Mouse (Mus musculus): ENCODE data around the gene Rbfox1. TPM values are rescaled to one million over a fixed set of nuclear protein-coding genes. Genes with fewer than 3 reads are reported as not detected.

Gene Rbfox1
- polyA plus RNA-seq, 1 experiment from 2014 or later, result 3.1 TPM

GRCm38 (mm10) chr16:7175960-7176359, 1290.8 kb downstream of the Rbfox1 start:
- no peak overlapping the region for H3K27ac ChIP-seq (ENCODE audit: low read depth, low read length)
- H3K4me1 ChIP-seq (ENCODE audit: control insufficient read depth, insufficient read depth, low read length), result no peaks in the 10 kb centered on the region
- H3K27me3 ChIP-seq (ENCODE audit: control insufficient read depth, insufficient read depth, low read length), result no peaks in the 10 kb centered on the region
- WGBS (ENCODE audit: insufficient replicate concordance), result 88% methylated on average over 2 of the region's 2 CpGs
- no peaks in the 10 kb centered on the region for H3K36me3 ChIP-seq (ENCODE audit: control insufficient read depth, insufficient read depth, low read length)
- no peak overlapping the region for H3K4me3 ChIP-seq (ENCODE audit: low read depth, low read length)
- ATAC-seq (replicated peaks; ENCODE audit: insufficient number of reproducible peaks, low FRiP score, low TSS enrichment), result no peak
- H3K4me2 ChIP-seq, result no peak overlapping the region
- H3K9me3 ChIP-seq (replicated peaks; ENCODE audit: control insufficient read depth, low read length), result no peaks in the 10 kb centered on the region
- H3K9ac ChIP-seq (ENCODE audit: low read depth, low read length), result no peak overlapping the region

- Histone ChIP-seq H3K9ac (ENCODE audit: low read depth, low read length) (no peak overlapping the region), H3K36me3 (ENCODE audit: control insufficient read depth, insufficient read depth, low read length) (no peaks in the 10 kb centered on the region), H3K4me2 (no peak overlapping the region), H3K4me1 (ENCODE audit: control insufficient read depth, insufficient read depth, low read length) (peaks cover 5% of the 10 kb centered on the region; the same call in 1 of the 2 replicates), H3K4me3 (ENCODE audit: low read depth, low read length) (no peak overlapping the region), H3K9me3 (replicated peaks; ENCODE audit: control insufficient read depth, low read length) (no peaks in the 10 kb centered on the region), H3K27me3 (ENCODE audit: control insufficient read depth, insufficient read depth, low read length) (no peaks in the 10 kb centered on the region), H3K27ac (ENCODE audit: low read depth, low read length) (no peak overlapping the region)
- no peak for ATAC-seq (replicated peaks; ENCODE audit: insufficient number of reproducible peaks, low FRiP score, low TSS enrichment)
- WGBS (ENCODE audit: insufficient replicate concordance), result 21% methylated on average over 2 of the region's 2 CpGs
Observed at GRCm38 (mm10) chr16:7187788-7188187, 1302.6 kb downstream of the Rbfox1 start.

- no peaks in the 10 kb centered on the region for H3K9me3 ChIP-seq (replicated peaks; ENCODE audit: control insufficient read depth, low read length)
- H3K27me3 ChIP-seq (ENCODE audit: control insufficient read depth, insufficient read depth, low read length), result no peaks in the 10 kb centered on the region
- no peak overlapping the region for H3K27ac ChIP-seq (ENCODE audit: low read depth, low read length)
- 71% methylated on average over 5 of the region's 5 CpGs for WGBS (ENCODE audit: insufficient replicate concordance)
- no peak for ATAC-seq (replicated peaks; ENCODE audit: insufficient number of reproducible peaks, low FRiP score, low TSS enrichment)
- H3K9ac ChIP-seq (ENCODE audit: low read depth, low read length), result no peak overlapping the region
- H3K36me3 ChIP-seq (ENCODE audit: control insufficient read depth, insufficient read depth, low read length), result no peaks in the 10 kb centered on the region
- H3K4me2 ChIP-seq, result no peak overlapping the region
- H3K4me1 ChIP-seq (ENCODE audit: control insufficient read depth, insufficient read depth, low read length), result no peaks in the 10 kb centered on the region
- H3K4me3 ChIP-seq (ENCODE audit: low read depth, low read length), result no peak overlapping the region
Observed at GRCm38 (mm10) chr16:7193535-7193934, 1308.4 kb downstream of the Rbfox1 start.

GRCm38 (mm10) chr16:7197953-7198352, 1312.8 kb downstream of the Rbfox1 start:
- Histone ChIP-seq H3K4me3 (ENCODE audit: low read depth, low read length) (no peak overlapping the region), H3K9me3 (replicated peaks; ENCODE audit: control insufficient read depth, low read length) (no peaks in the 10 kb centered on the region), H3K27ac (ENCODE audit: low read depth, low read length) (no peak overlapping the region), H3K4me2 (no peak overlapping the region), H3K4me1 (ENCODE audit: control insufficient read depth, insufficient read depth, low read length) (no peaks in the 10 kb centered on the region), H3K9ac (ENCODE audit: low read depth, low read length) (no peak overlapping the region), H3K36me3 (ENCODE audit: control insufficient read depth, insufficient read depth, low read length) (no peaks in the 10 kb centered on the region), H3K27me3 (ENCODE audit: control insufficient read depth, insufficient read depth, low read length) (no peaks in the 10 kb centered on the region)
- WGBS (ENCODE audit: insufficient replicate concordance), result 89% methylated on average over 5 of the region's 5 CpGs
- no peak for ATAC-seq (replicated peaks; ENCODE audit: insufficient number of reproducible peaks, low FRiP score, low TSS enrichment)

GRCm38 (mm10) chr16:7200239-7200638, 1315.1 kb downstream of the Rbfox1 start:
- no peak overlapping the region for H3K4me2 ChIP-seq
- H3K4me3 ChIP-seq (ENCODE audit: low read depth, low read length), result no peak overlapping the region
- no peak overlapping the region for H3K9ac ChIP-seq (ENCODE audit: low read depth, low read length)
- no peaks in the 10 kb centered on the region for H3K4me1 ChIP-seq (ENCODE audit: control insufficient read depth, insufficient read depth, low read length)
- H3K27me3 ChIP-seq (ENCODE audit: control insufficient read depth, insufficient read depth, low read length), result no peaks in the 10 kb centered on the region
- H3K9me3 ChIP-seq (replicated peaks; ENCODE audit: control insufficient read depth, low read length), result no peaks in the 10 kb centered on the region
- no peak for ATAC-seq (replicated peaks; ENCODE audit: insufficient number of reproducible peaks, low FRiP score, low TSS enrichment)
- WGBS (ENCODE audit: insufficient replicate concordance), result 78% methylated on average over 3 of the region's 3 CpGs
- no peaks in the 10 kb centered on the region for H3K36me3 ChIP-seq (ENCODE audit: control insufficient read depth, insufficient read depth, low read length)
- no peak overlapping the region for H3K27ac ChIP-seq (ENCODE audit: low read depth, low read length)

- WGBS (ENCODE audit: insufficient replicate concordance), result 55% methylated on average over 4 of the region's 4 CpGs
- H3K9ac ChIP-seq (ENCODE audit: low read depth, low read length), result no peak overlapping the region
Observed at GRCm38 (mm10) chr16:7201816-7202215, 1316.7 kb downstream of the Rbfox1 start.

GRCm38 (mm10) chr16:7206116-7206900, 1321.2 kb downstream of the Rbfox1 start:
- no peaks in the 10 kb centered on the region for H3K36me3 ChIP-seq (ENCODE audit: control insufficient read depth, insufficient read depth, low read length)
- no peak for ATAC-seq (replicated peaks; ENCODE audit: insufficient number of reproducible peaks, low FRiP score, low TSS enrichment)
- H3K27me3 ChIP-seq (ENCODE audit: control insufficient read depth, insufficient read depth, low read length), result no peaks in the 10 kb centered on the region
- no peak overlapping the region for H3K4me2 ChIP-seq
- H3K27ac ChIP-seq (ENCODE audit: low read depth, low read length), result no peak overlapping the region
- H3K4me1 ChIP-seq (ENCODE audit: control insufficient read depth, insufficient read depth, low read length), result no peaks in the 10 kb centered on the region
- no peaks in the 10 kb centered on the region for H3K9me3 ChIP-seq (replicated peaks; ENCODE audit: control insufficient read depth, low read length)
- WGBS (ENCODE audit: insufficient replicate concordance), result 72% methylated on average over 2 of the region's 2 CpGs
- H3K4me3 ChIP-seq (ENCODE audit: low read depth, low read length), result no peak overlapping the region
- no peak overlapping the region for H3K9ac ChIP-seq (ENCODE audit: low read depth, low read length)

More at GRCm38 (mm10) chr16:7201816-7202215, 1316.7 kb downstream of the Rbfox1 start:
- Histone ChIP-seq H3K27me3 (ENCODE audit: control insufficient read depth, insufficient read depth, low read length) (no peaks in the 10 kb centered on the region), H3K4me3 (ENCODE audit: low read depth, low read length) (no peak overlapping the region), H3K36me3 (ENCODE audit: control insufficient read depth, insufficient read depth, low read length) (no peaks in the 10 kb centered on the region), H3K4me2 (no peak overlapping the region), H3K27ac (ENCODE audit: low read depth, low read length) (no peak overlapping the region), H3K9me3 (replicated peaks; ENCODE audit: control insufficient read depth, low read length) (no peaks in the 10 kb centered on the region), H3K4me1 (ENCODE audit: control insufficient read depth, insufficient read depth, low read length) (no peaks in the 10 kb centered on the region)
- no peak for ATAC-seq (replicated peaks; ENCODE audit: insufficient number of reproducible peaks, low FRiP score, low TSS enrichment)

GRCm38 (mm10) chr16:7207599-7207998, 1322.4 kb downstream of the Rbfox1 start:
- H3K4me1 ChIP-seq (ENCODE audit: control insufficient read depth, insufficient read depth, low read length), result no peaks in the 10 kb centered on the region
- H3K27me3 ChIP-seq (ENCODE audit: control insufficient read depth, insufficient read depth, low read length), result no peaks in the 10 kb centered on the region
- no peak overlapping the region for H3K4me2 ChIP-seq
- no peaks in the 10 kb centered on the region for H3K9me3 ChIP-seq (replicated peaks; ENCODE audit: control insufficient read depth, low read length)
- no peak overlapping the region for H3K27ac ChIP-seq (ENCODE audit: low read depth, low read length)
- no peak overlapping the region for H3K4me3 ChIP-seq (ENCODE audit: low read depth, low read length)
- H3K36me3 ChIP-seq (ENCODE audit: control insufficient read depth, insufficient read depth, low read length), result no peaks in the 10 kb centered on the region
- WGBS (ENCODE audit: insufficient replicate concordance), result 73% methylated on average over 2 of the region's 2 CpGs
- no peak for ATAC-seq (replicated peaks; ENCODE audit: insufficient number of reproducible peaks, low FRiP score, low TSS enrichment)
- H3K9ac ChIP-seq (ENCODE audit: low read depth, low read length), result no peak overlapping the region

GRCm38 (mm10) chr16:7212756-7213155, 1327.6 kb downstream of the Rbfox1 start:
- Histone ChIP-seq H3K27me3 (ENCODE audit: control insufficient read depth, insufficient read depth, low read length) (no peaks in the 10 kb centered on the region), H3K9ac (ENCODE audit: low read depth, low read length) (no peak overlapping the region), H3K4me1 (ENCODE audit: control insufficient read depth, insufficient read depth, low read length) (no peaks in the 10 kb centered on the region), H3K4me3 (ENCODE audit: low read depth, low read length) (no peak overlapping the region), H3K27ac (ENCODE audit: low read depth, low read length) (no peak overlapping the region), H3K9me3 (replicated peaks; ENCODE audit: control insufficient read depth, low read length) (no peaks in the 10 kb centered on the region), H3K4me2 (no peak overlapping the region), H3K36me3 (ENCODE audit: control insufficient read depth, insufficient read depth, low read length) (no peaks in the 10 kb centered on the region)
- ATAC-seq (replicated peaks; ENCODE audit: insufficient number of reproducible peaks, low FRiP score, low TSS enrichment), result no peak
- 56% methylated on average over 4 of the region's 4 CpGs for WGBS (ENCODE audit: insufficient replicate concordance)
